Mouse (Mus musculus): ENCODE data around the gene Chil5.

GRCm38 (mm10) chr3:106000707-106001375 is 31.8 kb downstream of the Chil5 start:
- TF ChIP-seq POLR2A (IDR thresholded peaks at IDR 0.05; ENCODE audit: insufficient read depth, low read length) (no peak), CTCF (IDR thresholded peaks at IDR 0.05; ENCODE audit: low read depth, low read length) (no peak), EP300 (IDR thresholded peaks at IDR 0.05; ENCODE audit: insufficient read depth, low read depth, low read length) (no peak)
